Mouse (Mus musculus) kidney, embryonic 16.5 days (tissue): ENCODE measurements around the gene Psmb8. TPM values are rescaled to one million over a fixed set of nuclear protein-coding genes. Genes with fewer than 3 reads are reported as not detected.

Source experiments
- ATAC-seq: fragments of 200-750 bp; cut with Nextera tagmentation; 2 replicates; pipeline ENCODE4 v1.8.0; 2017; ENCODE audit warnings: moderate TSS enrichment; ENCODE audit not compliant: low FRiP score, low TSS enrichment
- H3K27ac ChIP-seq: fragments of 300-500 bp; sonication (generic); 2 replicates; pipeline ENCODE4 v1.5.1; 2014; ENCODE audit warnings: low read length
- H3K27me3 ChIP-seq: fragments of 300-500 bp; sonication (generic); 2 replicates; pipeline ENCODE4 v1.6.1; 2014; ENCODE audit warnings: low read length, control low read depth, mixed read lengths; ENCODE audit not compliant: insufficient read depth
- H3K36me3 ChIP-seq: fragments of 300-500 bp; sonication (generic); 2 replicates; pipeline ENCODE4 v1.6.1; 2014; ENCODE audit warnings: low read length, control low read depth, mixed read lengths; ENCODE audit not compliant: insufficient read depth
- H3K4me1 ChIP-seq: fragments of 300-500 bp; sonication (generic); 2 replicates; pipeline ENCODE4 v1.6.1; 2014; ENCODE audit warnings: low read length, control low read depth, mixed read lengths; ENCODE audit not compliant: insufficient read depth
- H3K4me2 ChIP-seq: fragments of 300-500 bp; sonication (generic); replicated peaks from 2 replicates; pipeline ENCODE4 v1.6.1; 2014; ENCODE audit warnings: low read depth, low read length
- H3K4me3 ChIP-seq: fragments of 300-500 bp; sonication (generic); 2 replicates; pipeline ENCODE4 v1.5.1; 2014; ENCODE audit warnings: mild to moderate bottlenecking, low read length
- H3K9ac ChIP-seq: fragments of 300-500 bp; sonication (generic); replicated peaks from 2 replicates; pipeline ENCODE4 v1.6.1; 2014; ENCODE audit warnings: low read length
- H3K9me3 ChIP-seq: fragments of 300-500 bp; sonication (generic); 2 replicates; pipeline ENCODE4 v1.6.1; 2016; ENCODE audit warnings: low read length, control low read depth
- WGBS: fragments of 180-500 bp; shearing (Covaris S2); extraction: QIAGEN DNeasy Blood & Tissue Kit; methylation state at CpG from one replicate; pipeline ENCODE4 v1.1.7; 2014; 5-methylcytosine and 5-hydroxymethylcytosine counted together
- polyA plus RNA-seq: library from polyadenylated mRNA; unstranded; fragments of >200 nt; fragmentation: Nextera tagmentation; extraction: Ambion mirVana; gene quantifications from 2 replicates; pipeline ENCODE4 v1.2.1, GENCODE M21; 2015

The Psmb8 gene
- polyA plus RNA-seq, 1 experiment from 2014 or later, result 7.2 TPM

DNA sequence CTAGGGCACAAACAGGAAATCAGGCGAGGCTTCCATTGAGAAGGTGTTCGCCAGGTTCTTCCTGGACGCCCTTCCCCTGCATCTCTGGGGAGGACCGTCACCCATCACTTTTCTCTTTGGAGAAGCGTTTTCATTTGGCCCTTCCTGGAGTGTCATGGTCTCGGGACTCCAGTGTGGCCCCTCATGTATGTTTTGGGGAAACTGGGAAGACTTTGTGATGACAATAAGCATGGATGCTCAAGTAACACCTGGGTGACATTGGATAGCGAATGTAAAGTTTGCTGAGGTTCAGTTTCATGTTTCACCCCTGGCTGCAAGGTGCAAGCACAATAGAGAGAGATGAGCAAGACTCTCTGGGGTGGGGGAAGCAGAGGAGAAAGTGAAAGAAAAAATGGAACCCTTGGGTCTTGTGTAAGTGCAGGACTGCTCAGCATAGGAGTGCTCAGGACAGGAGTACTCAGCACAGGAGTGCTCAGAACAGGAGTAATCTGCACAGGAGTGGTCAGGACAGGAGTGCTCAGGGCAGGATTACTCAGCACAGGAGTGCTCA, 4.1 kb downstream of the Psmb8 start:
- no peak overlapping the region for H3K9ac ChIP-seq
- no peak for ATAC-seq
- H3K9me3 ChIP-seq, result no peaks in the 10 kb centered on the region
- H3K4me3 ChIP-seq, result no peak overlapping the region
- WGBS, result 67% methylated on average over 7 of the region's 7 CpGs
- H3K4me1 ChIP-seq, result peaks cover 24% of the 10 kb centered on the region
- H3K27ac ChIP-seq, result no peak overlapping the region
- no peaks in the 10 kb centered on the region for H3K36me3 ChIP-seq
- peaks cover 36% of the 10 kb centered on the region for H3K27me3 ChIP-seq
- no peak overlapping the region for H3K4me2 ChIP-seq

DNA sequence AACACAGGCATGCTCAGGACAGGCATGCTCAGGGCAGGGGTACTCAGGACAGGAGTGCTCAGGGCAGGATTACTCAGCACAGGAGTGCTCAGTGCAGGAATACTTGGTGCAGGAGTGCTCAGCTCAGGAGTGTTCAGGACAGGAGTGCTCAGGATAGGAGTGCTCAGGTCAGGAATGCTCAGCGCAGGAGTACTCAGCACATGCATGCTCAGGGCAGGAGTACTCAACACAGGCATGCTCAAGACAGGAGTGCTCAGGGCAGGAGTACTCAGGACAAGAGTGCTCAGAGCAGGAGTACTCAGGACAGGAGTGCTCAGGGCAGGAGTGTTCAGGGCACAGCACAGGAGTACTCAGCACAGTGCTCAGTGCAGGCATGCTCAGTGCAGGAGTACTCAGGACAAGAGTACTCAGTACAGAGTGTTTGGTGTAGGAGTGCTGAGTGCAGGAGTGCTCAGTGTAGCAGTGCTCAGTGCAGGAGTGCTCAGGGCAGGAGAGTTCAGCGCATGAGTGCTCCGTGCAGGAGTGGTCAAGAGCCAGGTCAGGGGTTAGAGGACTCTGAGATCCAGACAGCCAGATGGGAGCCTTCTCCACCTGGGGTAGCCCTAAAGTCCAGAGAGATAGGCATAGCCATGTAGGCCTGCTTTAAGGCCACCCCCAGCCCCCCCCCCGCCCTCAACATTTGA, 5.4 kb downstream of the Psmb8 start:
- ATAC-seq, result peak; percentile 44; the same call in 1 of the 2 replicates
- whole genome bisulfite sequencing, result 87% methylated on average over 4 of the region's 4 CpGs
- no peaks in the 10 kb centered on the region for H3K9me3 ChIP-seq
- no peak overlapping the region for H3K27ac ChIP-seq
- H3K4me3 ChIP-seq, result no peak overlapping the region
- H3K36me3 ChIP-seq, result no peaks in the 10 kb centered on the region
- no peak overlapping the region for H3K9ac ChIP-seq
- H3K27me3 ChIP-seq, result peaks cover 26% of the 10 kb centered on the region
- H3K4me1 ChIP-seq, result peaks cover 17% of the 10 kb centered on the region
- H3K4me2 ChIP-seq, result no peak overlapping the region

DNA sequence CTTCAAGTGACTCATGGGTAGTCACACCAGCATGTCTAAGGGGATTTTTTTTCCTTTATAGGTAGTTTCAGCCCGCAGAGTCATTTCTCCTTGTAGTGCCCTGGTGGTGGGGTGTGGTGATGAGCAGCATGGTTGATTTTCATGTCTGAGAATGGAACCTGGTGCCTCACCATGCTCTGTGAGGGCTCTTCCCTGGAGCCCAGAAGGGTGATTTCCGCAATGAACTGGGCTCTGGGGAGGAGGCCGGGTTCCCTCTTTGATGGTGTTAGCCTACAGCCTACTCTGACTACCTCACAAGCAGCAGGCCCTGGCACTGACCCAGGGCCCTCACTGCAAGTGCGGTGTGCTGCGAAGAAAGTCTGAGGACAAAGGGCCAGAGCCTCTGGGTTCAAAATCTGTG, 5.9 kb downstream of the Psmb8 start, which contains the start of gene Tap2:
Tap2 (plus strand) TSS at position 84 of the 400 bp plus-strand sequence.
- Histone ChIP-seq H3K4me3 (peak within 1 kb of the TSS; percentile 85), H3K4me1 (peaks cover 11% of the 10 kb centered on the region; the same call in 1 of the 2 replicates), H3K9me3 (no peaks in the 10 kb centered on the region), H3K27me3 (peaks cover 20% of the 10 kb centered on the region), H3K4me2 (peak within 1 kb of the TSS; percentile 96), H3K36me3 (no peaks in the 10 kb centered on the region), H3K9ac (peak within 1 kb of the TSS; percentile 76), H3K27ac (no peak within 1 kb of the TSS)
- 70% methylated on average over 5 of the region's 5 CpGs for WGBS
- no peak for ATAC-seq

DNA sequence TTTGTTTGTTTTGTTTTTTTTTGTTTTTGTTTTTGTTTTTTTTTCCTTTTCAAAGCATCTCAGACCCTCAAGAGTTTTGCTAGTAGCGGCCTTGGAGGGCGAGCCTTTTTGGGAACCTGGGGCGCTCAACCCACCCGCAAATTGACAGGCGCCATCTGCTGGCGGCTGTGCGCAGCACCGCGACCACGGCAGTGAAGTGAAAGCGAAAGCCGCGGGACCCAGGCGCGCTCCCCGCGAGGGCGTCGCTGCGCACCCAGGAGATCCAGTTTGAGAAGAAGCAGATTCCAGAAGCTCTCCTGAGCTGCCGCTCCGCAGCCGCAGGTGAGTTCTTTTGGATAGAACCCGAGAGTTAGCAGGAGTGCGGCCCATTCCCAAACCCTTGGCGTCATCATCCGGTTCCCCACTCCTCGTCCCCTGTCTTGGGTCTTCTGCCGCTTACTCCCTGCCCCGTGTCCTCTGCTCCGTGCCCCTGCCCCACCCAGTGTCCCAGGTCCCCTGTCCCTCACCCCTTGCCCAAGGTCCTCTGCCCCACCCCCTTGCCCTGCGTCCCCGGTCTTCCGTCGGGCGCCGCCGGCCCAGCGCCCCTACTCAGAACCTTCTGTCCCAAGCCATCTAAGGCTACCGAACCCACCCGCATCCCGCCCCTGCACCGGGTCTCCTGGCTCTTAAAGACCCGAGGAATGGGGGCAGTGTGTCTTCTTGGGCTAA, 6.9 kb downstream of the Psmb8 start:
- Histone ChIP-seq H3K36me3 (no peaks in the 10 kb centered on the region), H3K4me3 (peak overlapping the region; percentile 85), H3K4me2 (peak overlapping the region; percentile 96), H3K9ac (peak overlapping the region; percentile 76), H3K27me3 (peaks cover 13% of the 10 kb centered on the region), H3K9me3 (peaks cover under 1% of the 10 kb centered on the region; the same call in 1 of the 2 replicates), H3K4me1 (peaks cover 11% of the 10 kb centered on the region; the same call in 1 of the 2 replicates), H3K27ac (no peak overlapping the region)
- whole genome bisulfite sequencing, result under 1% methylated on average over 44 of the region's 44 CpGs
- ATAC-seq, result peak; percentile 69; the same call in 1 of the 2 replicates

DNA sequence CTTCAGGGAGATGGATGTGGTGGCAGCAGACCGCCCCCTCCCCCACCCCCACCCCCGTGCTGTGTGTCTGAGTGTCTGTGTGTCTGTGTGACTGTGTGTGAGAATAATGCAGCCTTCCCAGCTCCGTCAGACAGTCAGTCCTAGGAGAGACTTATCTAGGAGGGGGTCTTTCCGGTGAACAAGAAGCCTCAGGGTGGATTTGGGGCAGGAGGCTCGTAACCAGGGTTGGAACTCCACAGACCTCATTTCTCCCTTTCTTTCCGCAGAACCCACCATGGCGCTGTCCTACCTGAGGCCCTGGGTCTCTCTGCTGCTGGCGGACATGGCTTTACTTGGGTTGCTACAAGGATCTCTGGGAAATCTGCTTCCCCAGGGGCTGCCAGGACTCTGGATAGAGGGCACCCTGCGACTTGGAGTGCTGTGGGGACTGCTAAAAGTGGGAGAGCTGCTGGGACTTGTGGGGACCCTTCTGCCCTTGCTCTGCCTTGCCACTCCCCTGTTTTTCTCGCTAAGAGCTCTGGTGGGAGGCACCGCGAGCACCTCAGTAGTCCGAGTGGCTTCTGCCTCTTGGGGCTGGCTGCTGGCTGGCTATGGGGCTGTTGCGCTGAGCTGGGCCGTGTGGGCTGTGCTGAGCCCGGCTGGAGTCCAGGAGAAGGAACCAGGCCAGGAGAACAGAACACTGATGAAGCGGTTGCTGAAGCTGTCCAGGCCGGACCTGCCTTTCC, 7.7 kb downstream of the Psmb8 start:
- Histone ChIP-seq H3K9ac (peak overlapping the region; percentile 76), H3K9me3 (peaks cover 6% of the 10 kb centered on the region; the same call in 1 of the 2 replicates), H3K36me3 (no peaks in the 10 kb centered on the region), H3K4me1 (peaks cover 11% of the 10 kb centered on the region; the same call in 1 of the 2 replicates), H3K4me3 (peak overlapping the region; percentile 85), H3K27me3 (peaks cover 14% of the 10 kb centered on the region), H3K4me2 (peak overlapping the region; percentile 96), H3K27ac (no peak overlapping the region)
- ATAC-seq, result peak; percentile 21; the same call in 1 of the 2 replicates
- WGBS, result 20% methylated on average over 18 of the region's 18 CpGs

DNA sequence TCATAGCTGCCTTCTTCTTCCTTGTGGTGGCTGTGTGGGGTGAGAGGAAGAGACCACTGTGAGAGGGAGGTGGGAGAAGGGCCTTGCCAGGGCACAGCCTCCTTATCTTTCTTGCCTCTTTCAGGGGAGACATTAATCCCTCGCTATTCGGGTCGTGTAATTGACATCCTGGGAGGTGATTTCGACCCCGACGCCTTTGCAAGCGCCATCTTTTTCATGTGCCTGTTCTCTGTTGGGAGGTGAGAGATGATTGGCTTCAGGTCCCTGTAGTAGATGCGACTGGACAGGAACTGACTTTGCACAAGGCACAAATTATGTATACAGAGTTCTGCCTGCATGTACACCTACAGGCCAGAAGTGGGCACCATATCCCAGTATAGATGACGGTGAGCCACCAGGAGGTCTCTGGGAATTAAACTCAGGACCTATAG, 8.2 kb downstream of the Psmb8 start:
- Histone ChIP-seq H3K4me1 (peaks cover 11% of the 10 kb centered on the region; the same call in 1 of the 2 replicates), H3K4me2 (no peak overlapping the region), H3K27me3 (peaks cover 17% of the 10 kb centered on the region), H3K9me3 (peaks cover 6% of the 10 kb centered on the region; the same call in 1 of the 2 replicates), H3K36me3 (no peaks in the 10 kb centered on the region), H3K9ac (no peak overlapping the region), H3K4me3 (peak overlapping the region; percentile 85; the same call in 1 of the 2 replicates), H3K27ac (no peak overlapping the region)
- 20% methylated on average over 9 of the region's 9 CpGs for WGBS
- no peak for ATAC-seq

DNA sequence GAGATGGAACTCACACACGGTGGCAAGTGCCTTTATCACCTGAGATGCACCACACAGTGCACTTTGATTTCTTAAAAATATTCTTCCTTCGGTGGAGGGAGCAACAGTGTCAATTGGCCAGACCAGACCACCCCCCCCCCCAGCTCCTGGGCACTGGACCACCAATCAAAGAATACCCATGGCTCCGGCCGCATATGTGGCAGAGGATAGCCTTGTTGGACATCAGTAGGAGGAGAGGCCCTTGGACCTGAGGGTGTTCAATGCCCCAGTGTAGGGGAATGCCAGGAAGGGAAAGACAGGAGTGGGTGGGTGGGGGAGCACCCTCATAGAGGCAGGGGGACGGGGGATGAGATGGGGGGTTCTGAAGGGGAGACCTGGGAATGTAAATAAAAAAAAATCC, 9.2 kb downstream of the Psmb8 start:
- Histone ChIP-seq H3K36me3 (no peaks in the 10 kb centered on the region), H3K4me3 (no peak overlapping the region), H3K4me2 (no peak overlapping the region), H3K9me3 (peaks cover 6% of the 10 kb centered on the region; the same call in 1 of the 2 replicates), H3K27ac (no peak overlapping the region), H3K9ac (no peak overlapping the region), H3K27me3 (peaks cover 26% of the 10 kb centered on the region), H3K4me1 (peaks cover 11% of the 10 kb centered on the region; the same call in 1 of the 2 replicates)
- ATAC-seq, result no peak
- WGBS, result 85% methylated on average over 5 of the region's 5 CpGs

DNA sequence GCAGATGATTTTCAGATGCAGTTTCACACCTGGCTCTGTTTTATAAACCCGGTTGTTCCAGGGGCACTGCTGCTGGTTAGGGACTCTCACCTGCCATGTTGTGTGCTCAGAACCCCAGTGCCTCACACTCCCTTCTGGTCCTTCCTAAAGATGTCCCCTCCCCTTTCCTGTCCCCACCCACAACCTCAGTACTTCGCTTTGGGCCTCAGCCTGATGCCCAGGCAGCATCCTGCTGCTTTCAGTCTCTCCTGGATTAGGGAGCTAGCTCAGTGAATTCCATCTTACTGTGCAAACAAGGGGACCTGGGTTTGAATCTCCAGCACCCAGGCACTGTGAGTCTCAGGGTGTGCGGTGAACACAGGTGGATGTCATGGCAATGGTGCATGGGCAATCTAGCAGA, 9.9 kb downstream of the Psmb8 start:
- no peak overlapping the region for H3K4me3 ChIP-seq
- H3K4me2 ChIP-seq, result no peak overlapping the region
- no peak for ATAC-seq
- no peak overlapping the region for H3K27ac ChIP-seq
- H3K9ac ChIP-seq, result no peak overlapping the region
- peaks cover 32% of the 10 kb centered on the region for H3K27me3 ChIP-seq
- peaks cover 11% of the 10 kb centered on the region; the same call in 1 of the 2 replicates for H3K4me1 ChIP-seq
- 64% methylated on average over 3 of the region's 3 CpGs for whole genome bisulfite sequencing
- no peaks in the 10 kb centered on the region for H3K36me3 ChIP-seq
- peaks cover 6% of the 10 kb centered on the region; the same call in 1 of the 2 replicates for H3K9me3 ChIP-seq

DNA sequence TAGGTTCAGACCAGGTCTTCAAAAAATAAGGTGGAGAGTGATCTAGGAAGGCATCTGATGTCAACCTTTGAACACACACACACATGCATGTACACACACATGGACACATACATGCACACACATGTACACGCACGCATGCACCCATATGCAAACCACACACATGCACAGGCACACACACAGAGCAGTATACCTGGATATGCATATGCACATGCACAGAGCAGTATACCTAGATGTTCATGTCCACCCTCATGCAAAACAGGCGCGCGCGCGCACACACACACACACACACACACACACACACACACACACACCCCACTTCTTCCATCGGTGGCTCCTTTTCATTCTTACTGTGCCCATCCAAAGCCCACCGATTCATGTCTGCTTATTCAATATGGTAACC, 10.3 kb downstream of the Psmb8 start:
- Histone ChIP-seq H3K4me1 (peaks cover 11% of the 10 kb centered on the region; the same call in 1 of the 2 replicates), H3K9me3 (peaks cover 6% of the 10 kb centered on the region; the same call in 1 of the 2 replicates), H3K9ac (no peak overlapping the region), H3K36me3 (no peaks in the 10 kb centered on the region), H3K4me3 (no peak overlapping the region), H3K4me2 (no peak overlapping the region), H3K27ac (no peak overlapping the region), H3K27me3 (peaks cover 36% of the 10 kb centered on the region)
- no peak for ATAC-seq
- WGBS, result 99% methylated on average over 9 of the region's 9 CpGs
